Mouse (Mus musculus) spleen, adult 2 months (tissue): ENCODE measurements around the gene 4930426L09Rik. TPM values are rescaled to one million over a fixed set of nuclear protein-coding genes. Genes with fewer than 3 reads are reported as not detected.

Source experiments
- DNase-seq, 2 experiments: peaks; one replicate each; pipeline versions ENCODE4 v3.0.0 to v3.0.0-alpha.2; 2012 to 2021; ENCODE audit warnings: low spot score in 2 of 2, low read depth in 1 of 2
- H3K27ac ChIP-seq: fragments of 200-500 bp; 2 replicates; pipeline ENCODE4 v1.5.1; 2012; ENCODE audit warnings: low read length, inconsistent platforms; ENCODE audit not compliant: insufficient read depth
- H3K27me3 ChIP-seq: fragments of 200-500 bp; 2 replicates; pipeline ENCODE4 v1.6.1; 2012; ENCODE audit warnings: mild to moderate bottlenecking, moderate library complexity, low read length, inconsistent platforms; ENCODE audit not compliant: control insufficient read depth, insufficient read depth
- H3K36me3 ChIP-seq: fragments of 200-500 bp; 2 replicates; pipeline ENCODE4 v1.6.1; 2012; ENCODE audit warnings: mild to moderate bottlenecking, low read length, inconsistent platforms; ENCODE audit not compliant: control insufficient read depth, insufficient read depth
- H3K4me1 ChIP-seq: fragments of 200-500 bp; 2 replicates; pipeline ENCODE4 v1.6.1; 2011; ENCODE audit warnings: inconsistent platforms; ENCODE audit not compliant: control insufficient read depth, insufficient read depth, insufficient read length
- H3K4me3 ChIP-seq: fragments of 200-500 bp; 2 replicates; pipeline ENCODE4 v1.5.1; 2011; ENCODE audit warnings: mild to moderate bottlenecking, inconsistent platforms; ENCODE audit not compliant: insufficient read depth, insufficient read length; ENCODE audit errors: extremely low read depth
- CTCF ChIP-seq: fragments of 200-500 bp; IDR thresholded peaks from 2 replicates; pipeline ENCODE4 v1.5.1; 2011; ENCODE audit warnings: mild to moderate bottlenecking, inconsistent platforms; ENCODE audit not compliant: insufficient read depth, insufficient read length, insufficient replicate concordance; ENCODE audit errors: extremely low read depth
- POLR2A ChIP-seq: fragments of 200-500 bp; IDR thresholded peaks from 2 replicates; pipeline ENCODE4 v1.6.1; 2011; ENCODE audit warnings: low read depth, low read length, inconsistent platforms
- WGBS: fragments of 180-500 bp; shearing (Covaris S2); methylation state at CpG from one replicate; pipeline ENCODE4 v1.1.7; 2018; 5-methylcytosine and 5-hydroxymethylcytosine counted together
- polyA plus RNA-seq: library from polyadenylated mRNA; depleted of rRNA; stranded (reverse); fragments of >200 nt; gene quantifications from 2 replicates; pipeline ENCODE4 v1.2.3, GENCODE M21; 2012

The 4930426L09Rik gene
- polyA plus RNA-seq, 1 experiment = 0.69 TPM

DNA sequence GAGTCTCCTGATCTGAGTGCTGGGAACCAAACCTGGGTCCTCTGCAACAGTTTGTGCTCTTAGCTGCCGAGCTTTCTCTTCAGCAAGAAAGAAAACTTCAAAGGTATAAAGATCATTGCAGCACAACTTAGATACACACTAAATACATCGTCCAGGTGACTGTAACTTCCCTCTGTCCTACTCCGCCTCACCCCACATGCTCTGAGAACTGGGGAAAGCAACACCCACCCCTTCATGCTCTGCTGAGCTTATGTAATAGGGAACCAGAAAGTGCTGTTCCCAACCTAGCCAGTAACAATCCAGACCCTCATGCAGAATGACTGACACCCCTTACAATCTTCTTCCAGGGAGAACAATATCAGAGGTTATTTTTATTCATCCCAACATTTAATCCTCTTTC is 41.7 kb upstream of the 4930426L09Rik start:
- Histone ChIP-seq H3K4me3 (no peak overlapping the region), H3K36me3 (no peaks in the 10 kb centered on the region), H3K27ac (0 out of 2 replicates have a peak overlapping the region, but pooled peaks have one; percentile 1), H3K4me1 (peaks cover 51% of the 10 kb centered on the region), H3K27me3 (no peaks in the 10 kb centered on the region)
- TF ChIP-seq CTCF = no peak
- DNase-seq = peak in 1 of 2 experiments; percentile 41
- 28% methylated on average over 3 of the region's 3 CpGs for WGBS

DNA sequence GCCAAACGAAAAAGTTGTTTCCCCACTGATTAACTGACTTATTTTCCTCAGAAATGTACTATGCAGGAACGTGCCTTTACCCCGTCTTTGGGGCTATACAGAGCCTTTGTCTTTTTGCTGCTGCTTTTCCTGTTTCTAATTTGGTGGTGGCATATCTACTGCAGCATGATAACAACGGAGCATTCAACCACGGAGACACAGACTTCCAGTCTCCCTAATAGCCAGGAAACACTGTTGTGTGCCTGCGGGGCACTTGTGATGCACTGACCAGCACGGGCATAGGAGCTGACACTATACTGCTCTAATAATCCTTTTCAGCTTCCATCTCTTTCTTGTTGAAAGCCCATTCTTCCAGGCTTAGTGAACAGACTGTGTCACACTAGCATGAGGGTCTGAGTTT is 41.2 kb upstream of the 4930426L09Rik start:
- Histone ChIP-seq H3K27me3 (no peaks in the 10 kb centered on the region), H3K27ac (peak overlapping the region; percentile 58), H3K36me3 (no peaks in the 10 kb centered on the region), H3K4me1 (peaks cover 51% of the 10 kb centered on the region), H3K4me3 (no peak overlapping the region)
- TF ChIP-seq CTCF = no peak
- WGBS = 8% methylated on average over 7 of the region's 7 CpGs
- no peak for DNase-seq

DNA sequence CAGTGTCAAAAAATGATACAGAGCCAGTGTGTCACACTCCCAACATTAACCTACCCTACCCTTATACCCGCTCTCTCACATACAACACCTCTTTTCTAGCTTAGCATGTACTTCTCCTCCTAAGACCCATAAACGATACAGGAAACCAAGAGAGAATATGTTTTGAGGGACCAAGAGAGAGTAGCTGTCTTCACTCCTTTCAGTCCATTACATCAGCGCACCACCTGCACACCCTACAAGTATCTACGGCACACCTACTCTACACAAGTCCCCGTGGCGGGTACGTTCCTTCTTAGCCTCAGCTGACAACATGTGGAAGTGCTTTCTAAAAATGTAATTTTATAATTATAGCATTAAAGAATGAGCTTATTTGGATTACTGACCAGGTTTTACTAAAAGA is 40.7 kb upstream of the 4930426L09Rik start:
- no peaks in the 10 kb centered on the region for H3K36me3 ChIP-seq
- DNase-seq = no peak
- H3K27ac ChIP-seq = peak overlapping the region; percentile 58
- WGBS = 29% methylated on average over 7 of the region's 7 CpGs
- no peaks in the 10 kb centered on the region for H3K27me3 ChIP-seq
- no peak overlapping the region for H3K4me3 ChIP-seq
- no peak for TF ChIP-seq POLR2A
- no peak for TF ChIP-seq CTCF
- peaks cover 48% of the 10 kb centered on the region for H3K4me1 ChIP-seq

DNA sequence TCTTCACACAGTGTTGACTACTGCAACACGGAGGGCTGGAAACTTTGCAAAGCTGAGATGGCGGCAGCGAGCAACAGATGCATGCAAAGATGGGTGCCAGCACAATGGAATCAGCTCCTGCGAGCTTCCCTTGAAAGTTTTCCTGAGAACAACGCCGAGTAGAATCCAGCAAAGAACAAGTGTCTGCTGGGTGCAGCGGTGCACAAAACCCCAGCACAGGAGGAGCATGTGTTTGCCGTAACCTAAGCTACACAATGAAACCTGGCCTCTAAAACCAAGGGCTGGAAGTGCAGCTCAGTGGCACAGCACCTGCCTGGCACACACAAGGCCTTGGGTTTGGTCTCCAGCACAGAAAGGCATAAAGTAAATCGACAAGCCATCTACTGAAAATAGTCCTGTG is 40.1 kb upstream of the 4930426L09Rik start:
- H3K27ac ChIP-seq = peak overlapping the region; percentile 57
- no peak for DNase-seq
- 48% methylated on average over 9 of the region's 9 CpGs for WGBS
- no peaks in the 10 kb centered on the region for H3K27me3 ChIP-seq
- H3K4me3 ChIP-seq = no peak overlapping the region
- H3K36me3 ChIP-seq = no peaks in the 10 kb centered on the region
- TF ChIP-seq CTCF (no peak), POLR2A (no peak)
- peaks cover 44% of the 10 kb centered on the region for H3K4me1 ChIP-seq

DNA sequence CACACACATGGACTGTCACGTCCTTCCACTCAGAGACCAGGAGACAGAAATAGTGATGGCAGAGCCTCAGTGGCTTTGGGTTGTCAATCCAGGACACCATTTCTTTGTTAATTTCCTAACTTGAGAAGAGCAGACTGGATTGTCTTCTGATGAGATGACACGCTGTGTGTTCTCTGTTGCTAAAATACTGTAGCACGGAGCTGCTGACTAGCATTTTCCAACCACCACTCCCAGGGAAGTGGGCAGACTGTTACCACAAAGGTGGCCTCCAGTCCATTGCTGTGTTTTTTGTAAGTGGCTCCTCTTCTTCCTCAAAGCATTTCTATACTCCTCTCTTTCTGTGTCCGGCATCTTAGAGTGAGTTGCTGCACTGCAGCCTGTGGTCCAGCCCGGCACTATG is 39.6 kb upstream of the 4930426L09Rik start:
- no peak overlapping the region for H3K4me3 ChIP-seq
- DNase-seq = no peak

DNA sequence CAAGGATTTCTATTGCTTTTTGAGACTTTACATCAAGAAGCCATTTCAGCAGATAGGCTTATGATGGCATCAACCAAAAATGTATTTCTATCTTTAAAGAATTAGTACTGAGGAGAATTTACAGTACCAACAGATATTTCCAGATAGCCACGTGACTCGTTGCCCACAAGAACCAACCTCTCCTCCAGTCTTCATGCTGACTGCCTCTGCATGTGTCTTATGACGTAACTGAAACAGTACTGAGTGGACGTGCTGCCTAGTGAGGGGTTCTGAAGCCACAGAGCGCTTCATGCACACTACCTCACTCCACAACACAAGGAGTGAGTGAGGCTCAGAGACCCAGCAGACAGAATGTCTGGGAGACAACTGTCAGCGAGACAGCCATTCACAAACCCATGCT is 39.1 kb upstream of the 4930426L09Rik start:
- Histone ChIP-seq H3K27ac (0 out of 2 replicates have a peak overlapping the region, but pooled peaks have one; percentile 57), H3K27me3 (no peaks in the 10 kb centered on the region), H3K36me3 (no peaks in the 10 kb centered on the region), H3K4me3 (no peak overlapping the region), H3K4me1 (peaks cover 44% of the 10 kb centered on the region)
- 34% methylated on average over 6 of the region's 6 CpGs for WGBS
- TF ChIP-seq POLR2A (no peak), CTCF (no peak)
- DNase-seq = peak in 1 of 2 experiments; percentile 68

More for the DNA sequence above, 39.6 kb upstream of the 4930426L09Rik start:
- 45% methylated on average over 5 of the region's 5 CpGs for WGBS
- TF ChIP-seq CTCF (no peak), POLR2A (no peak)
- Histone ChIP-seq H3K27me3 (no peaks in the 10 kb centered on the region), H3K4me1 (peaks cover 43% of the 10 kb centered on the region), H3K27ac (peak overlapping the region; percentile 57), H3K36me3 (no peaks in the 10 kb centered on the region)

DNA sequence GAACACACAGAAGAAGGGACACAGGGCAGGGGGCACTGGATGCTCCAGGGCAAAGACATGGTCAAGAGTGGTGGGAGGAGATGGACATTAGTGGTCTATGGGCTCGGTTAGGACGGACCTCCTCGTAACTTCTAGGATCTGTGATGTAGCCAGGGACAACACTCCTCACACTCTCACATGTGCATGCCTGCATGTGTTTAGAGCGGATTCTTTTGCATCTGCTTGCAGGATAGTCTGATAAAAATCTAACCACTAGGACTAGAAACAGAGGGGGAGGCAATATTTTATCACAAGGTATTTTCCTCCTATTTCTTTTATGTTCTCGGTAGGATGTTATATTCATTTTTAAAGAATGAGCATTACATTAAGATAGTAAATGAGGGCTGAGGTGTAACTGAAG is 38.6 kb upstream of the 4930426L09Rik start:
- TF ChIP-seq POLR2A (no peak), CTCF (no peak)
- no peaks in the 10 kb centered on the region for H3K27me3 ChIP-seq
- H3K36me3 ChIP-seq = no peaks in the 10 kb centered on the region
- WGBS = 73% methylated on average over 5 of the region's 5 CpGs
- H3K4me3 ChIP-seq = no peak overlapping the region
- H3K4me1 ChIP-seq = peaks cover 44% of the 10 kb centered on the region
- no peak overlapping the region for H3K27ac ChIP-seq
- DNase-seq = no peak
